Mouse (Mus musculus): ENCODE results near the gene Adam6b.
A peak's percentile ranks its signal among the peaks of the same experiment; 100 is the strongest.
"Not testable (repeated sequence)": the region's sequence is repeated elsewhere in the genome, so short reads cannot be mapped to it uniquely, and the experiment has no call there.

Gene Adam6b

DNA sequence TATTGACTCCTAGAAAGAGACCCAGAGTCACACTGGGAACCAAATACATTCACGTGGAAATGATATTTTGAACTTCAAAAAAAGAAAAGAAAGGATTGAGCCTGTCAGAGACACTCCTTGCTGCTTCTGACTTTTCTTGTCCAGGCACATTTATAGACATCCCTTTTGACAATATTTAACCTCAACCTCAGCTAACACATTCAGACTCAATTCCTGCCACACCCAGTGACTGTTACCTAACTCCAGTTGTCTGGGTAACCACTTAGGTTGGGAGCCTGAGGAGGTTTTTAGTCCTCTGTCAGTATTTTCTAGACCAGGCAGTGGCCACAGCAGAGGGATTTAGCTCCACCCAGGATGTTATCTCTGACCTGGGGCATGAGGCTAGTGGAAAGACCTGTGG, at the start of gene Adam6b:
Gene Adam6b (plus strand): TSS at position 301 of the 400 bp plus-strand sequence.
- not testable (repeated sequence) for DNase-seq

DNA sequence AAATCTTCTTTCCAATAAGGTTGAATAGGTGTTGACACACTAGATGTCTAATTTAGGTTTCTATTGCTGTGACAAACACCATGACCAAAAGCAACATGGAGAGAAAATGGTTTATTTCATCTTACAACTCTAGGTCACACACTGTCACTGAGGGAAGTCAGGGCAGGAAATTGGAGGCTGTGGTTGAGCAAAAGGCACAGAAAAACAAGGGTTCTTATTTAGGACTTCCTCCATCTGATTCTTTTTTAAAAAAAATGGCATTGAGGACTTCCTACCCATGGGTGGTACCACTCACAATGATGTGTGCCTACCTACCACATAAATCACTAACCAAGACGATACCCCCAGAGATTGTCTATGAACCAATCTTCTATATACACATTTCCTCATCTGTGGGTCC, 43.2 kb upstream of the Adam6b start:
- no peak for DNase-seq

DNA sequence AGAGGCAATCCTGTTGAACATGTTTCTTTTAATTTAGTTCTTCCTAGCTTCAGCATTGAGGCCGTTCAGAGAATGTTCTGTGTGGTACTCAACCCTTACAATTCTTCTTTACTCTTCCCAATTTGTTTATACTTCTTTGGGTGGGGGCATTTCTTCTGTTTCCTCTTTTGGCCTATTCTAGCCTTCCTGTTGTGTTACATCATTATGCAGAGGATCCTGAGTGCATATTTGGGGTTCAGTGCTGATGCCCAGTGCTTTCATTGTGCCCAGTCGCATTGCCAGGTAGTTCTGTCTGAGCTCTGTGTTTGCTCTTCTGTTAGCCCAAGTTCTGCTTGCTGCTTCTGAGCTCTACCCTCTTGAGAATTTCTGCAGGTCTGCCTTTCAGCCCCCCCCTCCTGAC, 13.1 kb upstream of the Adam6b start:
- DNase-seq, result no peak

DNA sequence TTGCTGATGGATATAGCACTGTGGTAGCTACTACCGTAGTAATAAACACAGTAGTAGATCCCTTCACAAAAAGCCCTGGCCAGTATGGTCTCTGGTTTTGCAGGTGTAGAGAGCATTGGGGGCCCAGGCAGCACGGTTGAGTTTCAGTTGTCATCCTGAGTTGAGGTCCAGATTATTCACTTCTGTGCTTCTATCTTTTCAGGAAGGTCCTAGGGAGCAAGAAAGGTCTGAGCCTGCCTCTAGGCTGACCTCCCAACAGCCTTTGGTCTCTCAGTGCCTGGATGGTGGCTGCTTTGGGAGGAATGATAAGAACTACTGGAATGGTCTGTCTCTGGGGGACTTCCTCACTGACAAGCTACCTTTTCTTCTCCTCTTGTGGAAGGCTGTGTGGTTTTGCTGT, 7.2 kb upstream of the Adam6b start:
- no peak for DNase-seq

DNA sequence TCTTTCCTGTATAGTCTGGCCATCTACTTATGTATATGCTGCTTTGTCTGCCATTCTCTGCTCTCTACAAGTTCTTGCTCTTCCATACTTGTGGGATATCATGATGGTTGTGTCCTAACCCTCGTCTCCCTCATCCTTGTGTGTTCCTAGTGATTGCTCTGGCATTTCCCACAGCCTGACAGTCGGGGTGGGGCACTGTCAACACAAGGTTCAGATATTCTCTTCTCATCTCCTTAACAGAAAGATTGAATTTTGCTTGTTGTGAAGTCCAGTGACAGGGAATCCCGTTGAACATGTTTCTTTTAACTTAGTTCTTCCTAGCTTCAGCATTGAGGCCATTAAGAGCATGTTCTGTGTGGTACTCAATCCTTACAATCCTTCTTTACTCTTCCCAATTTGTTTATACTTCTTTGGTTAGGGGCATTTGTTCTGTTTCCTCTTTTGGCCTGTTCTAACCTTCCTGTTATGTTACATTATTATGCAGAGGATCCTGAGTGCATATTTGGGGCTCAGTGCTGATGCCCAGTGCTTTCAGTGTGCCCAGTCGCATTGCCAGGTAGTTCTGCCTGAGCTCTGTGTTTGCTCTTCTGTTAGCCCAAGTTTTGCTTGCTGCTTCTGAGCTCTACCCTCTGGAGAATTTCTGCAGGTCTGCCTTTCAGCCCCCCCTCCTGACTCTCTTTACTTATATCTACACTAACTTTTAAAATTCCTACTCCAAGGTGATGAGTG, 6.5 kb upstream of the Adam6b start:
- DNase-seq, result no peak

DNA sequence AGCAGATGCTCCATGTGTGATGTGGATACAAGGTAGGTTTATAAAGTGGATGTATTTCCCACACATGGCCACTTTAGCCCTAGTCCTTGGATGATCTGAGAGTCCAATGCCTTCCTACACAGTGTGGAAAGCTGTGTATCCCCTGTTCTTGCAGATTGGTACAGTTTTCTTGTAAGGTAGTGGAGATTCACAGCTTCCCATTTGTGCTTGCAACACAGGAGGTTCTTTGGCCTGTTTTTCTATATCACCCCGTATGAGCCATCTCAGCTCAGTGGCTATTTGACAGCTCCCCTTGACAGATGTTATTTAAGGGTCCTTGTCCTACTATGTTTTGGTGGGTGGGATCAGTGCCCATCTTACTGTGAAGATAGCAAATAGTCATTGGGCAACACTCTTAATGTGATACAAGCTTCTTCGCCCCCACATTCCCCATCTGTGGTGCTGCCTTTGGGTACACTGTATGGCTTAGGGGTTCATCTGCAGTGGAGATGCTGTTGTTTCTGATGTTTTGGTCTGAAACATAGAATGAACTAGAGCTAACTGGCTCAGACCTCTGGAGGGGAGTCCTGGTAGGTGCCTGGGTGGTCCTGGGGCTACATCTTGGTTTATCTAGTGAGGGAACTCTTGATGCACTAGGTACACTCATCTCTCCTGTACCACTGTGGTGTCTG, 5.7 kb upstream of the Adam6b start:
- no peak for DNase-seq

DNA sequence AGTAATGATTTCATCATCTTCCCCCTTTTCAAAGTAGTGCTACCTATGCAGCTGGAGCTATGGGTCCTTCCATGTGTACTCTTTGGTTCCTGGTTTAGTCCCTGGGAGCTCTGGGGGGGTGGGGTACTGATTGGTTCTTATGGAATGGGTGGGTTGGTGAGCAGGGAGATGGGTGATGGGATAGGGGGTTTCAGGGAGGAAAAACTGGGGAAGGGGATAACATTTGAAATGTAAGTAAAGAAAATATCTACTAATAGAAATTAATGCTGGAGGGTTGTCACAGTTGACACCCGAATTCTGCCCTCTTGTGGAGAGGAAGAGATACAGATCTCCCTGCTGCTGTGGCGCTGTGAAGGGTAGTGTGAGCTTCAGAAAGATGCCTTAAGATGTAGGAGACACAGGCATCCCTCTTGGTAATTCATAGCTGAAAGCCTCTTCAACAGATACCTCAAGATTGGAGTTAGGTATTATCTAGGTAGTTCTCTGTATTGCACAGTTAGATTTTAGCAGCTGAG, 4.3 kb upstream of the Adam6b start:
- no peak for DNase-seq

DNA sequence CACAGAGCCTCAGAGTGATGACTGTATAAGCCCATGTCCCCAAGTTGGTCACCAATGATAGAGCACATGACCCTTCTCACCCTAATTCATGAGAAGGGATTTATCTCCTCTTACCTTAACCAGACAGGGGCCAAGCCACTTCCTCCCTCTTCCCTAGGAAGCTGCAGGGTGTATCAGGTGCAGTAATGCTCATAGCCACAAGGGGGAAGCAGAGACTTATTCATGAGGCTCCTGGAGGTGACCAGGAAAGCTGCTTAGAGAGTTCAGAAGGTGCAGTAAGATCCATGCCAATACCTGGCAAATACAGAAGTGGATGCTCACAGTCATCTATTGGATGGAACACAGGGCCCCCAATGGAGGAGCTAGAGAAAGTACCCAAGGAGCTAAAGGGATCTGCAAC, 1.6 kb upstream of the Adam6b start:
- DNase-seq, result peak; percentile 29

DNA sequence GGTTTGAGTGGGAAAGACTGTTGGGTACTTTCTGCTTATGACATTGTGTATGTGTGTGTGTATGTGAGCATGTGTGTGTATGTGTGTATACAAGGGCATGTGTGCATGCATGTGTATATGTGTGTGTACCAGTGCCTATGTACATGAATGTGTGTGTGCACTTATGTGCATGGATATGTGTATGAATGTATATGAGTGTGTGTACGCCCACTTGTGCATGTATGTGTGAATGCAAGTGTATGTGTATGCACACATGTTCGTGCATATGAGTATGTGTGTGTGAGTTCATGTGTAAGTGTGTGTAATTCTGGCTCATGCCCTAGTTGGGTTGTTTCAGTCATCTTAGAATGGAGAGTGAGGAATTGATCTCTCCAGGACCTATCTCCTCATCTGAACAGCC, 36.6 kb downstream of the Adam6b start:
- DNase-seq, result no peak

All from right cerebral cortex, postnatal 4 days (tissue).